Mouse (Mus musculus): ENCODE measurements at regions not wholly inside any gene's neighbourhood (a gene's known extent, or its start where the extent isn't known, plus 50 kb on each side); places are given as distances from the start of the nearest gene placed in this dataset.

DNA sequence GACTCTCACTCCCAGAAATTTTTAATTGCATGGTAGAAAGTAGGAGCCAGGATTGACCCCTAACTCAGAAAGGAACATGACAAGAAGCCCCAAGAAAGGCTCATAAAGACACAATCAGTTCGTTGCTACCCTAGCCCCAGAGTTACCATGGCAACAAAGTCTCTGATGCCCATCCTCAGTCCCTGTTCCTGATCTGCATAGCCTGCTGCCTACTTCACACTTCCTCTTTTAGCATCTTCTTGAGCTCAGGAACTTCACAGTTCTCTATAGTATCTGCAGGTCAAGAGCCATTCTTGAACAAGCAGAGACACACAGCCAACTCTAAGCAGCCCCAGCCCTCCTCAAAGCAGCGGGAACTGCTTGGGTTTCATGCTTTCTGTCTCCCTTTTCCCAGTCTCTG lies 74.2 kb downstream of the Pttg1 start:
- TF ChIP-seq CTCF (IDR thresholded peaks at IDR 0.05; ENCODE audit: low read depth, low read length) (no peak), POLR2A (IDR thresholded peaks at IDR 0.05; ENCODE audit: insufficient read depth, low read length) (no peak), EP300 (IDR thresholded peaks at IDR 0.05; ENCODE audit: insufficient read depth, low read depth, low read length) (no peak)
- Histone ChIP-seq H3K36me3 (ENCODE audit: control insufficient read depth, insufficient read depth, low read length, poor library complexity, severe bottlenecking) (no peaks in the 10 kb centered on the region), H3K4me1 (ENCODE audit: control insufficient read depth, insufficient read depth, low read length) (no peaks in the 10 kb centered on the region), H3K27me3 (ENCODE audit: control insufficient read depth, insufficient read depth, low read length, poor library complexity, severe bottlenecking) (no peaks in the 10 kb centered on the region), H3K27ac (ENCODE audit: insufficient read depth, low read length) (no peak overlapping the region), H3K4me3 (ENCODE audit: low read depth, low read length) (no peak overlapping the region), H3K9ac (ENCODE audit: low read depth, poor library complexity, severe bottlenecking) (no peak overlapping the region), H3K9me3 (replicated peaks; ENCODE audit: control insufficient read depth, insufficient read depth, low read length, poor library complexity, severe bottlenecking) (no peaks in the 10 kb centered on the region)

DNA sequence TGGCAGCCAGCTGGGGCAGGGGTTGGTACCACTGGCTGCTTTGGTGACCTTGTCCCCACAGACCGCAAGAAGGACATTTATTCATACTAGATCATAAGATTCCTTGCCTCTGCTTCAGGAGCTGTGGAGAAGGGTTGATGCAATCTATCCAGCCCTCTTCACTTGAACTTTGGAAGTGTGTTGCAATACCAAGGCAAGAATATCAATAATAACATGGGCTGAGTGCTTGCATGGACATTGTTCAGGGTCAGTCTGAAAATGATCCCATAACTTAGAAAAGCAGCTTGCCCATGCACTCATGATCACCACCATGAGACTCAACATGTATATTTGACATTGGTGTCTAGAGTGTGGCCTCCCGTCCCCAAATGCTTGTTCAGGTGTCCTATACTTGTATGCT lies 74.7 kb downstream of the Pttg1 start:
- Histone ChIP-seq H3K9ac (ENCODE audit: low read depth, poor library complexity, severe bottlenecking) (no peak overlapping the region), H3K36me3 (ENCODE audit: control insufficient read depth, insufficient read depth, low read length, poor library complexity, severe bottlenecking) (no peaks in the 10 kb centered on the region), H3K27ac (ENCODE audit: insufficient read depth, low read length) (no peak overlapping the region), H3K4me3 (ENCODE audit: low read depth, low read length) (no peak overlapping the region), H3K4me1 (ENCODE audit: control insufficient read depth, insufficient read depth, low read length) (no peaks in the 10 kb centered on the region), H3K9me3 (replicated peaks; ENCODE audit: control insufficient read depth, insufficient read depth, low read length, poor library complexity, severe bottlenecking) (no peaks in the 10 kb centered on the region), H3K27me3 (ENCODE audit: control insufficient read depth, insufficient read depth, low read length, poor library complexity, severe bottlenecking) (no peaks in the 10 kb centered on the region)
- TF ChIP-seq POLR2A (IDR thresholded peaks at IDR 0.05; ENCODE audit: insufficient read depth, low read length) = no peak
- no peak for TF ChIP-seq EP300 (IDR thresholded peaks at IDR 0.05; ENCODE audit: insufficient read depth, low read depth, low read length)
- no peak for TF ChIP-seq CTCF (IDR thresholded peaks at IDR 0.05; ENCODE audit: low read depth, low read length)

DNA sequence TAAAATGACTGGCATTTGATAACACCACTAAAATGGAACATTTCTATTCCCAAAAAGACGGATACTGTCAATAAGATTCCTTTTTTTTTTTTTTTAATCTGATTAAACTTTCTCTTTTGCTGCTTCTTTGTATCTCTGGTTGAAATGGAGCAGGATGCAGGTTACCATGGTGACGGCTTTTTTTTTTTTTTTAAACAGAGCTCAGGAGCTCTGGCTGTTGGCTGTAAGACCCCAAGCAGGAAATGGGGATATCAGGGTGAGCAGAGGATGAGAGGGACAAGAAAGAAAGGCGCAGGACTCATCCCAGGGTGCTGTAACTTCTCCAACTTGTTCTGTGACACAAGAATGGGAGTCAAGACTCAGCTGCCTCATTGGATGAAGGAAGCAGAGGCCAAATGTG lies 75.8 kb downstream of the Pttg1 start:
- no peak overlapping the region for H3K27ac ChIP-seq (ENCODE audit: insufficient read depth, low read length)
- H3K36me3 ChIP-seq (ENCODE audit: control insufficient read depth, insufficient read depth, low read length, poor library complexity, severe bottlenecking) = no peaks in the 10 kb centered on the region

DNA sequence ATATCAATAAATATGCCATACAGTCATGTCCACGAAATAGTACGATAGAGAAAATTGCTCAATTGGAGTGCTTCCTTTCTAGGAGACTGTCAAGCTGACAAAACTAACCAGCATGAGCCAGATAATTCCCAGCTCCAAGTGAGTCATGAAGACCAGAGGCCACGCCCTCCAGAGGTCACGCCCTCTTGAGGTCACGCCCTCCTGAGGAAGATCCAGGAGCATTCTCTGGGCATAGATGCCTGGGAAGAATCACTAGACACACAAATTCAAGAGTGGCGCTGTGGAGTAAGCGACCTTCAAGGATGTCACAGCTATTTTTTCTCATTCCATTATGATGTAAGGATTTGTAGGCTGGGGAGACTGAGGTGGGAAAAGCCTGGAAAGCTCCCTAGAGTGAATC lies 76.5 kb downstream of the Pttg1 start:
- Histone ChIP-seq H3K27me3 (ENCODE audit: control insufficient read depth, insufficient read depth, low read length, poor library complexity, severe bottlenecking) (no peaks in the 10 kb centered on the region), H3K27ac (ENCODE audit: insufficient read depth, low read length) (no peak overlapping the region), H3K36me3 (ENCODE audit: control insufficient read depth, insufficient read depth, low read length, poor library complexity, severe bottlenecking) (no peaks in the 10 kb centered on the region), H3K4me3 (ENCODE audit: low read depth, low read length) (no peak overlapping the region), H3K9ac (ENCODE audit: low read depth, poor library complexity, severe bottlenecking) (no peak overlapping the region), H3K9me3 (replicated peaks; ENCODE audit: control insufficient read depth, insufficient read depth, low read length, poor library complexity, severe bottlenecking) (no peaks in the 10 kb centered on the region), H3K4me1 (ENCODE audit: control insufficient read depth, insufficient read depth, low read length) (no peaks in the 10 kb centered on the region)
- TF ChIP-seq EP300 (IDR thresholded peaks at IDR 0.05; ENCODE audit: insufficient read depth, low read depth, low read length) (no peak), CTCF (IDR thresholded peaks at IDR 0.05; ENCODE audit: low read depth, low read length) (no peak), POLR2A (IDR thresholded peaks at IDR 0.05; ENCODE audit: insufficient read depth, low read length) (no peak)

More for the DNA sequence above, 75.8 kb downstream of the Pttg1 start:
- Histone ChIP-seq H3K27me3 (ENCODE audit: control insufficient read depth, insufficient read depth, low read length, poor library complexity, severe bottlenecking) (no peaks in the 10 kb centered on the region), H3K9me3 (replicated peaks; ENCODE audit: control insufficient read depth, insufficient read depth, low read length, poor library complexity, severe bottlenecking) (no peaks in the 10 kb centered on the region), H3K4me3 (ENCODE audit: low read depth, low read length) (no peak overlapping the region), H3K9ac (ENCODE audit: low read depth, poor library complexity, severe bottlenecking) (no peak overlapping the region), H3K4me1 (ENCODE audit: control insufficient read depth, insufficient read depth, low read length) (no peaks in the 10 kb centered on the region)
- TF ChIP-seq EP300 (IDR thresholded peaks at IDR 0.05; ENCODE audit: insufficient read depth, low read depth, low read length) (no peak), POLR2A (IDR thresholded peaks at IDR 0.05; ENCODE audit: insufficient read depth, low read length) (no peak), CTCF (IDR thresholded peaks at IDR 0.05; ENCODE audit: low read depth, low read length) (no peak)

DNA sequence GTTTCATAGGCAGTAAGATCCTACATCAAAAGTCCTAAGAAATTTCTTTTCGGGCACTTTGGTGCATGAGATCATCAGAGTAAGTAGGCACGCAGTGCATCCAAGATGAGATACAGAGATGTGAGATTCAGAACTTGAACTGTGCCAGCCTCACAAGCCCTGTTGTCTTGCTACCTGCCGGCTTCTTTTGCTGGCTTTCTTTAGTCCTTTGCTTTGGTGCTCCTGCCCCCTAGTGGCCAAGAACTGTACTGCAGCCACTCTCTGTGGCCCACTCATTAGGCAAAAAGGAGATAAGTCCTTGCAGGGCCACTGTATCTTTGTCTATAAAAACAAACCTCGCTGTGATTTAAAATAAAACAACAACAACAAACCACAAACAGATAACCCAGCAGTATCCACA lies 77.5 kb downstream of the Pttg1 start:
- no peaks in the 10 kb centered on the region for H3K36me3 ChIP-seq (ENCODE audit: control insufficient read depth, insufficient read depth, low read length, poor library complexity, severe bottlenecking)
- H3K9ac ChIP-seq (ENCODE audit: low read depth, poor library complexity, severe bottlenecking) = no peak overlapping the region
- no peak overlapping the region for H3K4me3 ChIP-seq (ENCODE audit: low read depth, low read length)
- H3K4me1 ChIP-seq (ENCODE audit: control insufficient read depth, insufficient read depth, low read length) = no peaks in the 10 kb centered on the region
- peak; percentile 88 for TF ChIP-seq CTCF (IDR thresholded peaks at IDR 0.05; ENCODE audit: low read depth, low read length)
- TF ChIP-seq EP300 (IDR thresholded peaks at IDR 0.05; ENCODE audit: insufficient read depth, low read depth, low read length) = no peak
- no peak overlapping the region for H3K27ac ChIP-seq (ENCODE audit: insufficient read depth, low read length)
- H3K27me3 ChIP-seq (ENCODE audit: control insufficient read depth, insufficient read depth, low read length, poor library complexity, severe bottlenecking) = no peaks in the 10 kb centered on the region
- no peaks in the 10 kb centered on the region for H3K9me3 ChIP-seq (replicated peaks; ENCODE audit: control insufficient read depth, insufficient read depth, low read length, poor library complexity, severe bottlenecking)

DNA sequence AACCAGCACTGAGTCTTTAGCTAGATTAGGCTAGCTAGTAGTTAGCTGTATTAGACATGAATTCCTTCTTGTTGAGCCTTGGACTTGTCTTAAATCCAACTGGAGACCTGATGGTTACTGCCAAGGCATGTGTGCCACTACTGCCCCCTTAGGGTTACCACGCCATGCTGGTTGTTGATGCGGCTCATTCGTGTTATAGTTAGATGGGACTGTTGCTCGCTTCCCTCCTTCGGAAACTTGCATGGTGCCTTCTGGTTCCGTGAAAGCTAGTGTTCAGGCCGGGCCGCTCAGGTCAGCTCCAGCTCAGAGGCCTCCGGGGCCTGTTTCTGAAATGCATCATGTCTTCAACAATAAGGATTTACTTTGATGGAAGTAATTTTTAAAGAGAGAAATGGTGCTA lies 79.6 kb downstream of the Pttg1 start:
- Histone ChIP-seq H3K9ac (ENCODE audit: low read depth, poor library complexity, severe bottlenecking) (no peak overlapping the region), H3K36me3 (ENCODE audit: control insufficient read depth, insufficient read depth, low read length, poor library complexity, severe bottlenecking) (no peaks in the 10 kb centered on the region), H3K9me3 (replicated peaks; ENCODE audit: control insufficient read depth, insufficient read depth, low read length, poor library complexity, severe bottlenecking) (no peaks in the 10 kb centered on the region), H3K4me1 (ENCODE audit: control insufficient read depth, insufficient read depth, low read length) (no peaks in the 10 kb centered on the region), H3K4me3 (ENCODE audit: low read depth, low read length) (no peak overlapping the region), H3K27me3 (ENCODE audit: control insufficient read depth, insufficient read depth, low read length, poor library complexity, severe bottlenecking) (no peaks in the 10 kb centered on the region), H3K27ac (ENCODE audit: insufficient read depth, low read length) (no peak overlapping the region)
- no peak for TF ChIP-seq CTCF (IDR thresholded peaks at IDR 0.05; ENCODE audit: low read depth, low read length)
- TF ChIP-seq POLR2A (IDR thresholded peaks at IDR 0.05; ENCODE audit: insufficient read depth, low read length) = no peak
- TF ChIP-seq EP300 (IDR thresholded peaks at IDR 0.05; ENCODE audit: insufficient read depth, low read depth, low read length) = no peak

All from ES-Bruce4 (cell line).